Mouse (Mus musculus) A20 (cell line): ENCODE results near the gene Kcnb1.
A peak's percentile ranks its signal among the peaks of the same experiment; 100 is the strongest.

Experiments
- DNase-seq: peaks from one replicate; pipeline ENCODE4 v3.0.0-alpha.2; 2011; ENCODE audit warnings: low read depth, low spot score

The Kcnb1 gene

DNA sequence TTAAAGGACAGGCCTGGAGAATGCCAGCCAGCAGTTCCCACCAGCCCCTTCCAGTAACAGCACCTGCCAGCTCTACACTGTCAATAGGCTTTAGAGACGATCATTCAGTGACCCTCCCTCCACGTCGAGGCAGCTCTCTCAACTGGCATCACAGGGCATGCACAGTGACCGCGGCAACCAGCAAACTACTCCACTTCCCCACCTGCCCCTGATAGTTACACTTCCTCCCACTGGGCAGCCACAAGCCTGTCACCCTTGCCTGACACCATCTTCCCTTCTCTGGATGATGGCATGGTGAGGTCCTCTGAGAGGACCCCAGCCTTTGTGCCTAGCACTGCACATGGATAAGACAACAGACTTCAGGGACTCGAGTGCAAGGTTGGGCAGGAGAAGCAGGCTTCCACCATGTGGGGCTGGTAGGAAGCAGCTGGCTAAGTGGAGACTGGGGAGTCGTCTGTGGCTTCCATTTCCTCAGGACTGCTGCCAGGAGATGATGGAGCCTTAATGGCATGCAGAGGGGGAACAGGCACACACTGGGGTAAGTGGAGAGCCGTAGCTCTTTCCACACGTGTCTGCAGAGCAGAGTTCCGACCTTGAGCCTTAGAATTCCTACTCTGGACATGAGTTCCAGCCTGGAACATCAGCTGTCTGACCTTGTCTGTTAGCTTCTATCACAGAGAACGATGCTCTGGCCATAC is 22.3 kb downstream of the Kcnb1 start:
- peak; percentile 24 for DNase-seq

DNA sequence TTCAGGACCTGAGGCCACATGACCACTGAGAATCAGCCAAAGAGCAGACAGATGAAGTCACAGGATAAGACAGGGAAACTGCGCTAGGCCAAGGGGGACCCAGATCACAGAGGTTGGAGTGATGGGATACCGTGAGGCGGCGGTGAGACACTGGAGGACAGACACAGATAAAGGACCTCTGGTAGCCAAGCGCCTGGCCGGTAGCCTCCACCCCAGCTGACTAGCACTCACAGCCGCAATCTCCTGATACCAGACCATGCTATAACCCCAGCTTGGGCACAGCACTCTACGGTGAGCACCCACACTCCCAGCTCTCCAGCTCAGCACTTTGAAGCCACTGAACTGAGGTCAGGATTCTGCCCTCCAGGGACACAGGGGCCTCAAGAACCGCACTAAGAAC is 26.4 kb downstream of the Kcnb1 start:
- no peak for DNase-seq

DNA sequence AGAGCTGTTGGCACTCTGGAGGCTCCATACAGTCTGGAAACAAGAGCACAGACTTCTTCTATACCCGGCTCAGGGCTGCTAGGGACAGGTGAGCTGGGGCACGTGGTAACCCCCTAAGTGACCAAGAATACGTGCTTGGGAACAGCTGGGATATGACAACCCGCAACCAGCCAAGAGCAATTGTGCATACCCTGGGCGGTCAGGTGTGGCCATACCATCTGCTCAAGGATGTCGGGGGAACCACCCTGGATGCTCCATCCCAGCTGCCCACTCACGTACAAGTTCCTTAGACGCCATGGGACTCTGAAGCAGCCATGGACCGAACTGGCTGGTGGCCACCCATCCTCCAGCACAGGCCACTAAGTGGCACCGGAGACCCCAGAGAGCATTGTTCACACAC is 26.8 kb downstream of the Kcnb1 start:
- no peak for DNase-seq

DNA sequence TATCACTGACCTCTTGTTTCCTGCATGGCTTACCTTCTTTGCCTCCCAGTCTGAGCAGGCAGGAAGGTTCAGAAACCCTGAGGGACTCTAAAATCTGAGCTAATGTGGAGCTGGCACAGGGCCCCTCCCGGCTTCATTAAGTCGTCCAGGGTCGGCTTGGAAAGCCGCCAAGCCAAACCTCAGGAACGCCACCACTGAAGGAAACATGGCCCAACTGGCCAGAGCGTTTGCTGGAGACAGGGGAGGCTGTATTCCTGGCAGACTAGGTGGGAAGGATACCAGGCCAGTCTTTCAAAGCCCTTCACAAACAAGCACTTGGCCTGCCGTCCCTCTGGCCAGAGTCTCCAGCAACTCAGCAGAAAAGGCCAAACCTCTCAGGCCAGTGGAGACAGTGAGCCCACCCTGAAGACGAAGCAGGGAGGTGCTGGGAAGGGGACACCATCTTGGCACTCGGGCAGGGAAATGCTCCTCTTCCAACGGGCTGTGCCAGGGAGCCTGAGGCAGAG is 27.4 kb downstream of the Kcnb1 start:
- DNase-seq, result no peak

DNA sequence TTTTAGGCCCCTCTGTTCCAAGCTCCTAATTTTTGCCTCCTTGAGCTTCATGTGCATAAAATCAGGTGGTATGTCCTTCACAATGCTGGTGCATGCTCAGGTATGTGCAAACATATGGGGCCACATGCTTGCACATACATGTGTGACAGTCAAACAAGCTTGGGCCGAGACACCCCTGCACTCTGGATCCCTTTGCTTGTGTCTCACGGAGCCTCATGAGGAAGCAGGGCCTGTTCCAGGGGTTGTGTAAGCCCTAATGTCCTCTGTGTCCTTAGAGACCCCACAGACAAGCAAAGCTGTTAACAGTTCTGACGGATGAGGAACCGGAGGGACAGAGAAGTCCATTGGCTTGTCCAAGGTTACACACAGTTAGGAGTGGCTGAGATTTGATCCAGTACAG is 30.2 kb downstream of the Kcnb1 start:
- DNase-seq, result no peak

DNA sequence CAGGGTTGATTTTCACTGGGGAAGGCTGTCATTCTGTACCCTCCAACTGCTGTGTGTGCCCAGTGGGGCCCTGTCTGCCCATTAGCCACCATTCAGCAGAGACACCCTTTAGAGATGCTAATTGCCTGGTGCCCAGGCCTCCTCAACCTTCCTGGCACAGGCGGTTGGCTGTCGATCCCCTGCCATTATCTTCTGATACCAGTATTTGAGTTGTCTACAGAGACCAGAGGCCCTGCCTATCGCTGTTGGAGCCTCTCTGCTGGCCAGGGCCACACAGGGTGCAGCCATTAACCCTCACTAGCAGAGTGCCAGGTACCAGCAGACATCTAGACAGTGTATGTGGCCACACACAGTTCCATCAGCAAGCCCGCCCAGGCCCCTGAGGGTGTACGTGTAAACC is 31.2 kb downstream of the Kcnb1 start:
- no peak for DNase-seq

DNA sequence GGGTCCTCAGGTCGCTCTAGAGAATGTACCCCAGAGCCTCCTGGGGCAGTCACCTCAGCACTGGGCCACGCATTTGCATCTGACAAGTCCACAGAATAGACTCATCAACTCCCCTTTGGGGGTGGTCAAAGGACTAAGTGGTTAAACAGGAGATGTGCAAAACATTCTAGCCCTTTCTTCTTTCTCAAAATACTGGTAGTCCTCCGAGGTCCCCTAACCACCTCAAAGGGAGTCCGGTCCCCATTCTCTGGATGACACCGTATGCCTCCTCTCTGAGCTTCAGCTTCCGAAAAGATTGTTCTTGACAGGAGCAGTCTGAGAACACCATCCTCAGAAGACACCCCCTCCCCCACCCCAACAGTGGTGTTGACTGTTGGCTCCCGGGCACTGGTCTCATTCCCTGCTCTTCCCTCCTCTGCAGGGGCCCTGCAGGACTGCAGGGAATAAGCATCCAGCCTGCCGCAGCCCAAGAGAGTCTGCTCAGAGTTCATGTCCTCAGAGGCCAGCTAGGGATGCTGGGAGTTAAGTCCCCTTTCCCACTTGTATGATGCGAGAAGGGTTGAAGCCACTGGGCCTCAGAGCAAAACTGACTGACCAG is 33.7 kb downstream of the Kcnb1 start:
- no peak for DNase-seq

DNA sequence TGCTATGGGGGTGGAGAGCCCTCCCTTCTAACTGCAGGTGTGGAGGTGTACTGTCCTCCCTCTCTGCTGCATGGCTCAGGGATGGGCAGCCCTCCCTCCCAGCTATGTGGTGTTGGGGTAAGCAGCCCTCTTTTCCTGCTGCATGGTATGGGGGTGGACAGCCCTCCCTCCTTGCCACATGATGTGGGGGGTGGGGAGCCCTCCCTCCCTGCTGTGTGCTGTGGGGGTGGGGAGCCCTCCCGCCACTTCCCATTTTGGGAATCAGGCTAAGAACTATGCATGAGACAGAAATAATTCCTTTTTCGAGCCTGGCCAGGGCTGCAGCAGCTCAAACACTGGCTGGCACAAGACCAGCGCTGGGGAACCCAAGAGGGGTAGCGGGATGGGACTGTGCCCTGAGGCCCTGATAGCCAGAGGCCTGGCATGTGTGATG is 34.4 kb downstream of the Kcnb1 start:
- DNase-seq, result no peak

DNA sequence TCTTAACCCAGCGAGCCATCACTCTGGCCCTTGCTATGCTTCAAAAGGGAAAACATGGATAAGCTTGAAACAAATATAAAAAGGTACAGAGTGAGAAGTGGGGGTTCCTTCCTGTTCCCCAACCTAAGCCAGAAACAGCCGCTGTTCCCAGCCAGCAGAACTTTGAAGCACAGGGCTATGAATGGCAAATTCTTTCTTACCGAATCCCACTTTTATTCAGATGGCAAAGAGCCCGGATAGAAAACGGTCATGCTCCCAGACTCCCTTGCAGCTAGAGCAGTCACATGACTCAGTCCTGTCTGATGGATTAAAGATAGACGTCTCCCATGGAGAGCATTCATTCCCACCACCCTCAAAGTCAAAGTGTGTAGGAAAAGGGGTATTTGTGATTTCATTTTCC is 39.1 kb downstream of the Kcnb1 start:
- DNase-seq, result no peak

DNA sequence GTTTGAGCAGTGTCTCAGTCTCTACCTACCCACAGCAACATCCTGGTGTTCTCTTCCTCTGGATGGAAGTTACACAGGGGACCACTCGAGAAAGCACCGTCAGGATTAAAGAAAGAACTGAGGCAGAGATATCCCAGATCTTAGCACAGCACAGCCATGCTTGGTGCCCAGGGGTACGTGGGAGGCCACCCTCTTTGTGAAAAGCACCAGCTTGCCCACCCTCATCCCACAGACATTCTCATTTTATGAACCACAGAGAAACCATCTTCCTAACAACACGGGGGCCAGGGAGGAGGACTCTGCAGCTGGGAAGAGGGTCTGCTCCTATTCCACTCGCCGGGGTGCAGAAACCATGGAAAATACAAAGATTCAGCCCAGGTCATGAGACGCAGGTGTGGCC is 39.8 kb downstream of the Kcnb1 start:
- no peak for DNase-seq

DNA sequence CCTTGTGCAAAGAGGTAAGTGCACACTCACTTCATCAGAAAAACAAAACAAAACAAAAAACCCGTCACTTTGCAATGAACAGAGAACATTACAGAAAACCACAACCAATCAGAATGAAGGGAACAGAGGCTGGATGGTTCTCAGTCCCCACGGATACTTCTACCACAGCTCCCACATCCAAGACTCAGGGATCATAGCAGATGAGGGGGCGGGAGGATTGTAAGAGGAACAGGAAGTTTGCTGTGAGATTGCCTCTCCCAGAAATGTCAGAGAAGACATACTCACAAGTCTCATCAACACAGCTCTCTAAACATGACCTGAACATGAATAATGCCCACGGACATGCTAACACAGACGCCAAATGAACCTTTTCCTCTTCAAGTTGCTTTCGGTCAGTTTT is 40.9 kb downstream of the Kcnb1 start:
- no peak for DNase-seq

DNA sequence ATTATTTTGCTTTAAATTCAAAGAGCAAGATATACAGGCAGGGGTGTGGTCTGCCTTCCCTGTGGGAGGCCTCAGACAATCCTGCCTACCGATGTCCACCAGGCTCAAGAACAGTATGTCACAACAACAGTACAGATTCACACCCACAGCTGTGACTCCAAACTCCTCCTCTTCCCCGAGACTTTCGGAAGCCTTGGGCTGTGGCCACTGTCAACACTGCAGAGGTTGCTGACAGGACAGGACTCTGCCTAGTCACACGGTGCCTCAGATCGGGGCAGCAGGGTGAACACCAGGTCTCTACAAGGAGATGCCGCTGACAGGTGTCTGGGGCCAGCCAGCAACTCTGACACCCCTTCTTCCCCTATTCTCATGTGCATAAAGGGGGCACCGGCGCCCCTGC is 42.2 kb downstream of the Kcnb1 start:
- DNase-seq, result no peak

DNA sequence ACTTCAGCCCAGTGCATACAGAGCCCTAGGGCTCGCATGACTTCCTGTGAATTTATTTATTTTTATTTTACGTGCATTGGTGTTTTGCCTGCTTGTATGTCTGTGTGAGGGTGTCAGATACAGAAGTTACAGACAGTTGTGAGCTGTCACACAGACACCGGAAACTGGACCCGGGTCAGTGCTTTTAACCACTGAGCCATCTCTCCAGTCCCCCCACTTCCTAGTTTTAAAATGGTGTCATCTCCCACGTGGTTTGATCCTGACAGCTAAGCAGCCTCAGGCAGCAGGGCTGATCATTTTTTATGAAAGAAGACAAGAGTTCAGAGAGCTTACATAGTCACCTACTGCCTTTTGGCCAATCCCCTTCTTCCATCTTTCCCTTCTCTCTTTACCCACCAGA is 44.1 kb downstream of the Kcnb1 start:
- DNase-seq, result peak; percentile 59

DNA sequence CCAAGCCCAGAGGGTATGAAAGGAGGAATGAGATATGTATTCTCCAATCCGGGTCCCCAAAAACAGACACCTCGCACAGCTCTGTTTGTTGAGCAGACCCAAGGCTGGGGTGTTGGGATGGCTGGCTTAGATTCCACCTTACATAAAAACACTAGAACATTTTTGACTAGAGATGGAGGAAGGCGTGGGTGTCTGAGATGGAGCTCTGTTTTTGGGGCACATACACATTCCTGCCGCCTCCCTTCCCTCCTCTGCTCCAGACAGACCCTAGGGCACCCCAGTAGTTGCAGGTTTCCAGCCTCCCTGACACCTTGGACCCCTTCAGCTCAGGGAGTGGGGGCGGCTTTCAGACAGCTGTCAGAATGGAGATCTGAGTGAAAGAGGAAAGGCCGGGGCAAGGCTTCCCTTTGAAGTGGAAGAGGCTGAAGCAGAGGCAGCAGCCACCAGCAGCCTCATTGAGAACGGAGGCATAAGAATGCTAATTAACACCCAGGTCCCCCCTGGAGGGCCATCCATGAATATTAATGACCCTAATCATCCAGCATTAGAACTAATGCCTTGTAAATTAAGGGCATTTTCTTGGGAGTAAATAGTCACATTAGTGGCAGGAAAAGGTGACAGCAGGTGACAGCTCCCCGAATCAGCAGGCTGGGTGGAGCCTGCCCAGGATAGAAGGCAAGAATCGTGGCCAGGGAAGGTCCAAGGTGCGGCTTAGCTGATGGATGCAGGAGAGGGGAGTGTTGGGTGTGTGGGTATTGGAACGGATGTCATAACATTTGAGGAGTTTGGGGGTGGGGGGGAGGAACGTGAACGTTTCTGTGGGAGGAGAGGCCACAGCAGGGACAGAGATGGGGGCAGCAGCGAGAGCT is 45.3 kb downstream of the Kcnb1 start:
- no peak for DNase-seq

DNA sequence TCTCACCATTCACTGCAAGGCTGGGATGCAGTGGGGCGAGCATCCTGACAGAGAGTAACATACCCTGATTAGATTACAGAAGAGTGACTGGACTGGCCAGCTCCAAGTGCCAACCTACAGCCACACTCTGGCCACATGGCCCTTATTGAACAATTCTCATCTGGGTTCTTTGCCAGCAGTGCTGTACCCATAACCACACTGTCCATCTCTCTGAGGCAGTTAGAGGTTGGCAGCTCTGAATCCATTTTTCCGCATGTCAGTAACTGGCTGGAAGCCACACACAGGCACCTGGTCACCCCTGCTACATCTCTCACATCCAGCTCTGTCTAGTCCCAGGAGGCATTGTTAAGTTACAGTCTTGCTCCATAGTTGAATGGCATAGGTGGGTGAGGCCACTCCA is 46.0 kb downstream of the Kcnb1 start:
- DNase-seq, result no peak

DNA sequence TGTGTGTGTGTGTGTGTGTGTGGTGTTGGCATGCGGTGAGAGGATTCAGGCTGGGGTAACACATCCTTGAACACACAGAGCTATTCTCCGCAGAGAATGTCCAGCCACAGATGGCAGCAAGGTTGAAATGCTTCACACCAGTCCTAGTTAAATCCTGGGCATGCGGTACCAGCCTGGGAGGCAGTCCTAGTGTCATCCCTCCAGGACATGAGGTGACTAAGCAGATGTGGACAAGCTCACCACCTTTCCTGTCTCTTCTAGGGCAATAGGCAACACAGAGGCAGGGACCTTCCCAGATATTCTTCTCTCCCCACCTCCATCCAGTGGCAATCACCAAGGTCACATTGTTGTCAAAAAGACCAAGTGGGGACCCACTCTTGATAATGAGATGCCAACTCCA is 47.7 kb downstream of the Kcnb1 start:
- no peak for DNase-seq

DNA sequence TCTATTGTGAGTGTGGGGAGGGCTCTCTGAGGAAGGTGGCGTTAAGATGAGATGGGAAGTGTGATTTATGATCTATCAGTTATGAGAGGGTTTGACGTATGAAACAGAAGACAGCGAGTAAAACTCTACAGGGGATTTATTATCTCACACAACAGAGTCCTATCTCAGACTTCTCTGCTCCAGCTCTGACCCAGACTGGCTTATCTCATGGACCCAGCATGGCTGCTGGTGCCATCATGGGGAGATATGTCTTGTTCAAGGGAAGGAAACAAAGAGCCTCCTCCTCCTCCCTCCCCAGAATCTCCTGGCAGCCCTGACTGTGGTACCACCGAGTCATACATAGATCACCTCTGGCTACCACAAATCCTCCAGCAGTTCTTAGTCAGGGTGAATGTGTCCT is 48.1 kb downstream of the Kcnb1 start:
- DNase-seq, result no peak

DNA sequence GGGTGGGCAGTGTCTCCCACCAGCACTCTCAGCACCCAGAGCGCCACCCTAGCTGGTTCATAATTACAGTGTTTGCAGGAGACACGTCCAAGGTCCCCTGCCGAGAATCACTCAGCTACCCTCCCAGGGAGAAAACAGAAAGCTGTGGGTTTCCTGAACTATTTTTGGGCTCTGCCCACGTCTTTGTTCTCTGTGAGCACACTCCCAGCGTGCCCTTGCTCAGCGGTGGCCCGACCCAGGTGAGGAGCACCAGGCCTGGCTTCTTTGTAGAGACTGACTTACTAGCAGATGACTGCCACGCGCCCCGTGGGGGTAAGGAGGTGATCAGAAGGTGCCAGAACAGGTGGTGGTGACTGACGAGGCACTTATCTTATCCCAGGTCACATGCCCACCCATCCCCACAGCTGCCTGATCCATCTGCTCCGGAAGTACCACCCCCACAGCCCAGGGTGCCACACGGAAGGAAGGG is 50.1 kb downstream of the Kcnb1 start:
- no peak for DNase-seq

DNA sequence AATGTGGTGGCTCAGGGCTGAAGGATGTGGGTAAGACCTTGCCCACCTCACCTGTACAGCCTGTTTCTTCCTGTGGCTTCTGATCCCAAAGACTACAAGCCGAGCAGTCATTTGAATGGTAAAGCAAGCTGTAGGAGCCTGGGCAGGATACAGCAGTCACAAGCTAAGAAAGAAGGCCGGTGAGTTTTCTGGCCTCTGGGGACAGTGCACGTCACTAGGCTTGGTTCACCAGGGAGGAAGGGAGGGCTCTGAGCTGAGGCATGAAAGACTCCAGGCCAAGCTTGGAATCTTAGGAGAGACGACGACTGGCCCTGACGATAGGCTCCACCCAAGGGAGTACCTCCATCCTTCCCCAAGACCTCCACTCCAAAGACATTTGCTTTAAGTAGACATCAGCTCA is 51.3 kb downstream of the Kcnb1 start:
- no peak for DNase-seq

DNA sequence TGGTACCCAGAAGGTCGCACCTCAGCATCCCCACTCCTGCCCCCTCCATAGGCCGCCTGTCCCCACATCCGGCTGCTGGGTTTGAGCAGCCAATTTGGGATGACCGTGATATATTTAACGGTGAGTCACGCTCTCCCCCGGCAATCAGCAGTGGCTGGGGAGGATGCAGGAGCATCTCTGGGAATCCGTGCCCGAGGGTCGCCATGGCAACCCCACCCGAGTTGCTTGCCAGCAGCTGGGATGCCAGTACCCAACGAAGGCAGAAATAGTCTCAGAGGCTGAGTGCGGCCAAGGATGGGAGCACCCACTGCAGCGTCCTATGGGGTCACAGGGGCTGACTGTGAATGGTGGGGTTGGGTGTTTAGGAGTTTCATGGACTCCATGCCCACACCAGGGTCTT is 53.0 kb downstream of the Kcnb1 start:
- DNase-seq, result no peak

DNA sequence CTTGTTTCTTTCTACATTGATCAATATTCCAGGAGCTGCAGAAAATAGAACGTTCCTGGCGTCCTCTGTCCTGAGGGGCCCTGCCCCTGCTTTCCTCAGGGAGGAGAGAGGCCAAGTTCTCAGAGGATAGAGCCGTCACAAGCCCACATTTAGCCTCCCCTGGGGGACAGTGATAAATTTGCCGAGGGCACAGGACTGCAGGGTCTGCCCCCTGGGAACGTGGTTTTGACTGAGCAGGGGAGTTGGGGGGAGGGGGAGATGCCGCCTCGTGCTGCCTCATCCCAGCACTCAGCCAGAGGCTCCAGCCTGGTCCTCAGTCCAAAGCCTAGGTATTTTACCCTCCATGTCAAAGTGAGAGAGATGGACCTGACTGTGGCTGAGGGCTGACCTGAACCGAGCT is 57.9 kb downstream of the Kcnb1 start:
- no peak for DNase-seq

DNA sequence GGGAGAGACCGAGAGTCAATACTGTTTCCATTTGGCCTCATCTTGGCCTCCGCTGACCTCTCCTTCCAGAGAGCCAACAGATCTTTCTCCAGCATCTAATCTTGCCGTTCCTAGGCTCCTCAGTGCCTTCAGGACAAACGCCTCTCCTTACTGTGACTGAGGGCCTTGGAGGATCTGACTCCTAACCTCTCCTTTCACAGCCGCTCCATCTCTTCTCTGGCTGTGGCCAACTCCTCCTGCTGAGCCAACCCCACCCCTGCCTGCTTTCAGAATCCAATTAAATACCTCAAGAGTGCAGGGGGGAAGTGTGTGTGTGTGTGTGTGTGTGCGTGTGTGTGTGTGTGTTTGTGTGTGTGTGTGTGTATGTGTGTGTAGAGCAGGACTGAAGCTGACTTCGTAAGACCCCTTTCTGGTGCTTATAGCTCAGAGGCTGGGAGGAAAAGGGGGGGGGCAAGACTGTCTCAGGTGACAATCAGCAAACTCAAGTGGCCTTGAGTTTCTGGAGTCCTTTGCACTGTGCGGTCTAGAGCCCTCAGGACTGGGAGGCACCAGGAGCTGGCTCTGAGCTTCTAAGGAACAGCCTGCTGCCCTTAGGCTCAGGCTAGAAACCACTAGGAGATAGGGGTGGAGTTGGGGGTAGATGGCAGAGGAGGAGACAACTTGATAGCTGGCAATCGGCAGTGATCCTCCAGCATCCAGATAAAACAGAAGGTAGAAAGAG is 59.7 kb downstream of the Kcnb1 start:
- no peak for DNase-seq
